Mouse (Mus musculus): ENCODE measurements around the gene Scn5a.

DNA sequence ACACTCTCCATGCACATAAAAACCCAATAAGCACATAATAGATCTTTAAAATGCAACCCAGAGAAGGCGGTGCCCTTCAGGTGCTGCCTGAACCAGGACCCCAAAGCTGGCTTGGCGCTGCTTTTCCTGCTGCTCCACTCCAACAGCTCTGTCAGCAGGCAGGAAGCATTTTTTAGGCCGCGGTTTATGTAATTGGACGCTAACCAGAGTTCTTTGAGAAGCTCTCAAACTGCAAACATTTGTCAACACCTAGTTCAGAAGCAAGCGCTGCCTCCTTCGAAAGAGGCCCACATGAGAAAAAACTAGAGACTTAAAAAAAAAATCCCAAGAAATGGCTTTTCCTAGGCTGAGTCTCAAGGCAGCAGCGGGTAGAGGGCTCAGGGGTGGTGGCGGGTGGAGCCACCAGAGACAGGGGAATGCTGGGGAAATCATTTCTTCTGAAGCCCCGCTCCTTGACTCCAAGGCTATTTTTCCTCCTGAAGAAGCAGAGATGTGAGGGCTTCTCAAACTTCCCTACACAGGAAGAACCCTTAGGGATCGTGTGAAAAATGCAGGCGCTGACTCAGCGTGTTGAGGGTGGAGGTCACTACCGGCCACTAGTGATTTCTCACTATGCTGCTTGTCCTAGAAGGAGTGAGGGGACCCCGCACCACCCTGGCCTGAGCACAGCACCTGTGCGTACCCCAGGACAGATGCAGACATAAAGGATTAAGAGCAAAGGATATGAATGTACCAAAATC lies 19.1 kb downstream of the Scn5a start:
- no peak for TF ChIP-seq CTCF (IDR thresholded peaks at IDR 0.05; ENCODE audit: extremely low read depth, insufficient read length, insufficient replicate concordance, low read depth, low read length)
- TF ChIP-seq POLR2A (IDR thresholded peaks at IDR 0.05; ENCODE audit: low read depth, low read length): no peak
